Mouse (Mus musculus) layer of hippocampus, adult 9-11 months (tissue): ENCODE measurements around the gene Wdr93.
A peak's percentile ranks its signal among the peaks of the same experiment; 100 is the strongest.

Experiments used
- DNase-seq: peaks from one replicate; pipeline ENCODE4 v3.0.0; 2022

Wdr93 gene

DNA sequence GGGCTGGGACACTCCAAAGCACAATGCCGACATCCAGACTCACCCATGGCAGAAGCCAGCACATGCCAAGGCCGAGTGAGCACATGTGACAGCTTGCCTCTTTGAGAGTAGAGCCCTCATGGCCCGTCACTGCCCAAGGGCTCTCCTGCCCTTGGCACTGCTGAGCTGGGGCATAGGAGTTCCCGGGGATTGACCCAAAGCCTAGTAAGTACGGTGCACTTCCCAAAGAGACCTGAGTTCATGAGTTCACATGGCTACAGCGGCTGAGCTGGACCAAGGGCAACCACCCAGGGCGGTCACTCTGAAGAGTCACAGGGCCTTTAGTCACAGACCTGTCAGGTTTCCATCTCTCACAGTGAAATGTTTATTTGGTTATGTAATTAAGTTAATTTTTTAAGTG is 65.6 kb downstream of the Wdr93 start:
- no peak for DNase-seq

DNA sequence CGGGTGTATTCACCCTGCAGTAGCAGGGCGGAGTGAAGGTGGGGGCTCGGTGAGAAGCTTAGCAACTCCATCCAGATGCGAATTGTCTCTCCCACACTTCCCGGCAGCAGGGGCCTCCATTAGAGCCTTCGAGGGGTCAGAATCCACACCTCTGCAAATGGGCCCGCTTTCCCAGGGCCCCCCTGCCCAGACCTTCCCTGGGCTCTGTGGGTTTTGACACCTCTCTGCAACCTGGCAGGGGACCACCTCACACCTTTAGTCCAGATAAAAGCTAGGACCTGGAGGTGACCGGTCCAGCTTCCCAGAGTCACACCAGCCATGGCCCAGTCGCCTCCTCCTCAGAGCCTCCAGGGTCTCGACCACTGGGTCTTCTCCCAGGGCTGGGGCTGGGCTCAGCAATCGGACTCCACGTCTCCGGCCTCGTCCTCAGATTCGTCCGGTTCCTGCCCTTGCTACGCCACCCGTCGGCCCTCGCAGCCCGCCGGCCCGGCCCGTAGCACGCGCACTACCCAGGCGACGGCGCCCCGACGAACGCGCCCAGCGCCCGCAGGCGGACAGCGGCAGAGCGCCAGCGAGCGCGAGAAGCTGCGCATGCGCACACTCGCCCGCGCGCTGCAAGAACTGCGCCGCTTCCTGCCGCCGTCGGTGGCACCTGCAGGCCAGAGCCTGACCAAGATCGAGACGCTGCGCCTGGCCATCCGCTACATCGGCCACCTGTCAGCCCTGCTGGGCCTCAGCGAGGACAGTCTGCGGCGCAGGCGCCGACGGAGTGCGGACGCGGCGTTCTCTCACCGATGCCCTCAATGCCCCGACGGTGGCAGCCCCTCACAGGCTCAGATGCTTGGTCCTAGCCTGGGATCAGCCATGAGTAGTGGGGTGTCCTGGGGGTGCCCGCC is 67.9 kb downstream of the Wdr93 start, which contains the start of gene Mesp2:
TSS of gene Mesp2 (plus strand) at position 117 of the 896 bp plus-strand sequence.
- DNase-seq, result peak; percentile 36

- DNase-seq, result no peak
Observed at GRCm38 (mm10) chr7:79813409-79813808, 70.4 kb downstream of the Wdr93 start.

- no peak for DNase-seq
Observed at GRCm38 (mm10) chr7:79818321-79818720, 75.4 kb downstream of the Wdr93 start.

DNA sequence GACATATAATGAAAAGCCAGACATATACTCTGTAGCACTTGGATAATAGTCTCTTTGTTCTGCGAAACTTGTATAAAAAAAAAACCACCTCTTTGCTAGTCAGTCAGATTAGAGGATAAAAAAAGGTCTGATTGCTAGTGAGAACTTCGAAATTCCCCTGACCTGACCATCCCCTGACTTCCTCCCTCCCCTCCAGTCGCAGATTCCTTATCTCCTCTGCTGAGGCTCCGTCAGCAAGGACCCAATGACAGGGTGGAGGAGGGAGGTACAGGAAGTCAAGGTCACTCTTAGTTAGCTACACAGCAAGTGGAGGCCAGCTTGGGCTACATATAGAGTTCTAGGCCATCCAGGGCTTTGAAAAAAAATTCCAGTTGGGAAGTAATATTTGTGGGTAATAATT is 76.6 kb downstream of the Wdr93 start:
- DNase-seq, result no peak

DNA sequence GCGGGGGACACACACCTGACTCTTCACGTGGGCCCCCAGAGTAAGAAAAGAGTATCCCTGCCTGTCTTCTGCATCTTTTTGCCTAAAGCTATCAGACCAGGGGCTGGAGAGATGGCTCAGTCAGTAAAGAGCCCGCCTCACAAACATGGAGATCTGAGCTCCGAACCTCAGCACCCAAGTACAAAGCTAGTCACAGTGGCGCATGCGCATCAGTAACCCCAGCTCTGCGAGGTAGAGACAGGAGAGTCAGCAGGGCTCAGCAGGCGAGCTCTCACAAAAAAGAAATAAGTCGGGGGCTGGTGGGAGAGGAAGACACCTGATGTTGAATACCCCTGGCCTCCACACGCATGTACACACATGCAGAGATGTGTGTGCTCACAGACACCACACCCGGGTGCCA is 77.0 kb downstream of the Wdr93 start:
- no peak for DNase-seq

DNA sequence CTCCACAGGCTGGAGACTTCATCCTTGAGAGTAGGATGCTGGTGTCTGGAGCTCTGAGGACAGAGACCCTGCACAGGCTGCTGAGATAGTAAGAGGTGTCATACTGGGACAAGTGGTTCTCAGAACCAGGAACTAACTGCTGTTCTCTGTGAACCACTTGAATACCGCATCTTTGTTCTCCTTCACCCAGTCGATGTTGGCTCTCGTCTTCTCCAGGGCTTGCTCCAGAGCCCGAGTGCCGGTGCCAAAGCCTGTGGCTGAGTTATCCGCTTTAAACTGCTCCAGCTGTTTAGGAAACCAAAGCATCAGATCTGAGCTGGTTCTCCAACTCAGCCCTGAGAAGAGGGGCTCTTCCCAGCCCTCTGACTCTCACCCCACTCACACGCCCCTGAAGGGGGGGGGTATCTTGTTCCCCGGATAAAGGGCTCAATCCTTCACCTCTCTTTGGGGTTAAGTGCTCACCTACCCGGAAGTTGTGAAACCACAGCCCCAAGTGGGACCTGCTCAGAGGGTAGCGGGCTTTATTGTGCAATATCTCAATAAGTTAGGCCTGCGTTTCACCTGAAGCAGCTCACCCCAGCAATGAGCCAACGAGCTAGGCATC is 79.2 kb downstream of the Wdr93 start:
- no peak for DNase-seq

DNA sequence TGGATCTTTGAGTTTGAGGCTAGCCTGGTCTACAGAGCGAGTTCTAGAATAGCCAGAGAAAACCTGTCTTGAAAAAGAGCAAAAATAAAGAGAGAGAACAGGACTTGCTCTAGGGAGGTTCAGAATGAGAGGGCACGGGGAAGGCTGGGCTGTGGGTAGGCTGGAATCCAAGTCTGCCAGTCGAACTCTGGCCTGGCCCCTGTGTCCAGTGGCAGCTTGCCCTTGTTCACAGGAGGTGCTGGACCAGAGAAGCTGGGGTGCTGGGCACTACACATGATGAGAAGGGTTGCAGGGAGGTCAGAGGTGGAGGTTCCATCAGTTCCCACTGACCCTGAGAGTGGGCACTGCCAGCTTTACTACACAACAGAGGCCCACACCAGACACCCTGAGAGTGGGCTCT is 85.4 kb downstream of the Wdr93 start:
- DNase-seq, result no peak

- DNase-seq, result no peak
Observed at GRCm38 (mm10) chr7:79831145-79831544, 88.2 kb downstream of the Wdr93 start.

DNA sequence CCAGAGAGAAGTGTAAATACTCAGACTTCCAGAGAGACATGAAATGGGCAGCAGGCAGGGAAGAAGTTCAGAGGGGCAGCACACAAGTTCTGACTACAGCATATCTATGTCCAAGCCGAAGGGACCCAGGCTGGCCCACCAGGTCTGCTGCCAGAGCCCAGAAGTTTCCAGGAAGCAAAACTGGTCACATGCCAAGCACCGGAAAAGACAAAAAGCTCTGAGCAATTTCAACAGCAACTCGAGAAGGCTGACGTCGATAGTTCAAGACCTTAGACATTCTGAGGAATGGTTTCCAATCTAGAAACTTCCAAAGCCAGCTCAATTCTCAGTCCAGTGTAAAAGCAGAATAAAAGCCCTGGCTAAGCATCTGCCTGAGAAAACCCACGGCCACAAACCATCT is 88.6 kb downstream of the Wdr93 start:
- DNase-seq, result no peak

DNA sequence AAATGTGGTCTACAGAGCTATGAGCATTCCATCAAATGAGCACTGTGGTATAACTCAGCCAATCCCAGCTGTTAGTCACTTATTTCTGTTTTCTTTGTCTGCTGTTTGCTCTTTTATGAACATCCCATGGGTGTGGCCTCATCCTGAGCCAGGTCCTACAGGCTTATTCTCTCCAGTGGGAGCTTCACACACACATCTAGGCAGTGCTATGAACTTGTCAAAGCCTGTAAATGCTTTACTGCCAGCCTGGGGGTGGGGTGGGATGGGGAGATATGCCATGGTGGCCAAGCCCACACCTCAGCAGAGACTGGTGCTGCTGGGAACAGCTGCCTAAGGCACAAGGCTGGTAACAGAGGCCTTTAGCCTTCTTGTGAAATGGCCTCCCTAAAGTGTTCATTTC is 90.0 kb downstream of the Wdr93 start:
- DNase-seq, result no peak

GRCm38 (mm10) chr7:79835196-79835595 is 92.2 kb downstream of the Wdr93 start:
- no peak for DNase-seq
